Mouse (Mus musculus): Measurements from ENCODE around the gene Ccdc105.

Ccdc105 gene

GRCm38 (mm10) chr10:78715156-78715555 lies 37.7 kb downstream of the Ccdc105 start:
- DNase-seq (ENCODE audit: low read depth, low spot score) = no peak

- DNase-seq (ENCODE audit: low read depth, low spot score) = no peak
Observed at GRCm38 (mm10) chr10:78714129-78714528, 38.7 kb downstream of the Ccdc105 start.

DNA sequence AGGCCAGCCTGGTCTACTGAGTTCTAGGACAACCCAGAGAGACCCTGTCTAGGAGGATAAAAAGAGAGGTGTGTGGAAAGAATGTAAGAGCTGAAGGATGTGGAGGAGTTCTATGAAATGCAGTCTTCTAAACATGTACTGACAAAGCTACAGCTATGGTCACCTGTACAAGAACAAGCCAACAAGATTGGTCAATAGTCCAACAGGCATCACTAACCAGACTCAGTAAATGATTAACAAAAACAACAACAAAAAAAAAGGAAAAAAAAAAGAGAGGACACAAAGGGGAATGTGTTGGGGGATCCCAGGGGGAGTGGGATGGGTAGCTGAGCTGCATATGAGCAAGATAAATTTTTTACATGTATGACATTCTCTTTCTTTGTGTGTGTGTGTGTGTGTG lies 42.2 kb downstream of the Ccdc105 start:
- DNase-seq (ENCODE audit: low read depth, low spot score) = no peak

GRCm38 (mm10) chr10:78700881-78701280 lies 52.0 kb downstream of the Ccdc105 start:
- DNase-seq (ENCODE audit: low read depth, low spot score) = no peak
